Mouse (Mus musculus): Measurements from ENCODE around the gene Pxn. TPM values are rescaled to one million over a fixed set of nuclear protein-coding genes. Genes with fewer than 3 reads are reported as not detected.
A peak's percentile ranks its signal among the peaks of the same experiment; 100 is the strongest.

Pxn gene
- polyA plus RNA-seq, 1 experiment from 2014 or later = 45.3 TPM

DNA sequence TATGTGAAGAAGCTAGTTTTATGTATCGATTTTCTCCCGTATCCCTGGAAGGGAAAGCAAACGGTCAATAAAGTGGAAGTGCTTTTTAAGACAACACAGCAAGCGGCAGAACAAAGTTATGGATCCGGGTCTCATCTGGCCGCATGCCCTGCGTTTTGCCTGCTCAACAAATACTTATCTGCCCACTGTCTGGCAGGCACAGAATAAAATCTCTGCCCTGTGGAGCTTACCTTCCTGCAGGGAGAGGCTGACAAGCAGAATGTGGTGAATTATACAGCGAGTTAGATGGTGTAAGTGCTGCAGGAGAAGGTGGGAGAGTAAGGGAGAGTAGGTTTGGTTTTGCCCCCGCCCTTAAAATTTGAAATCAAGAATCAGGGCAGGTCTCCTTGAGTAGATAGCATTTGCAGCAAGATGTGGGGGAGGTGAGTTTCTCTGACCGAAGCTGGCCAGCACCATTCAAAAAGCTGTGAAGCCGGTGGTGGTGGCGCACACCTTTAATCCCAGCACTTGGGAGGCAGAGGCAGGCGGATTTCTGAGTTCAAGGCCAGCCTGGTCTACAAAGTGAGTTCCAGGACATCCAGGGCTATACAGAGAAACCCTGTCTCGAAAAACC lies 51.8 kb downstream of the Pxn start:
- Histone ChIP-seq H3K4me1 (peaks cover 26% of the 10 kb centered on the region), H3K4me3 (no peak overlapping the region), H3K9me3 (replicated peaks) (no peaks in the 10 kb centered on the region), H3K27ac (no peak overlapping the region), H3K36me3 (peaks cover 50% of the 10 kb centered on the region), H3K27me3 (ENCODE audit: low read depth, poor library complexity, severe bottlenecking) (no peaks in the 10 kb centered on the region)
- no peak for DNase-seq (ENCODE audit: low spot score)
- 91% methylated on average over 14 of the region's 14 CpGs for WGBS

DNA sequence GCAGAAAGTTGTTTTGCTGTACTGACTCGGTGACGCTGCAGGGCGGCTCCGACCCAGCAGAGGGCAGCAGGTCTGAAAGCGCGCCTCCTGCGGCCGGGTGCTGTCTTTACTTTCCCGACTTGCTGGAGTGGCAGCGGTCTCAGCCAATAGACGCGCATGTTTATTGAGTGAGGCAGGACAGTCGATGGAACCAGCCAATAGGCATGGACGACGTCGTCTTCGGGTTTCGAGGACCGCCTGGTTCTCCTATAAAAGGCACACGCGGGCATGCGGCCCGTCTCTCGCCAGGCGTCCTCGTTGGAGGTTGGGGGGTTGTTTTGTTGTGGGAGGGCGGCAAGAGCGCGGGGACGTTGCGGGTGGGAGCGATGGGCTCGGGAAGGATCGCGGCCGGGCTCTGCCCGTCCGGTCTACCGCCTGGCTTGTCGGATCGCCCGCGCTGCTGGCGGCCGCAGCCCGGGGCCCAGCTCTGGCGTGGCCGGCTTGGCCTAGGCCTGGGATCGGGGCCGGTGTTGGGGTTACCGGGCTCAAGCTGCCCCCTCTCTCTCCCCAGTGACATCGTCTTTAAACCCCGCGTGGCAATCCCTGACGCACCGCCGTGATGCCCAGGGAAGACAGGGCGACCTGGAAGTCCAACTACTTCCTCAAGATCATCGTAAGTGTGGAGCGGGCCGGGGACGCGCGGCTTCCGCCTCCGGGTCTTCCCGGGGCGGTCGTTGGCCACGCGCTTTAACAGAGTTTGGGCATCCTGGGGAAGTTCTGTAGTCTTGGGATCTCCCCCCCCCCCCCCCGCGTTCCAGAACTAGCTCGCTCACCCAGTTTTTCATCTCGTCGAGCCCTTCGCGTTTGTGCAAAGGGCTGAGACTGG lies 53.0 kb downstream of the Pxn start, which contains the start of gene Rplp0:
Gene Rplp0 (plus strand): TSS at position 231 of the 865 bp plus-strand sequence.
- Histone ChIP-seq H3K4me3 (peak within 1 kb of the TSS; percentile 89), H3K36me3 (peaks cover 47% of the 10 kb centered on the region), H3K27me3 (ENCODE audit: low read depth, poor library complexity, severe bottlenecking) (no peaks in the 10 kb centered on the region), H3K9me3 (replicated peaks) (no peaks in the 10 kb centered on the region), H3K4me1 (peaks cover 30% of the 10 kb centered on the region), H3K27ac (peak within 1 kb of the TSS; percentile 97)
- WGBS = under 1% methylated on average over 78 of the region's 78 CpGs
- peak; percentile 99 for DNase-seq (ENCODE audit: low spot score)

DNA sequence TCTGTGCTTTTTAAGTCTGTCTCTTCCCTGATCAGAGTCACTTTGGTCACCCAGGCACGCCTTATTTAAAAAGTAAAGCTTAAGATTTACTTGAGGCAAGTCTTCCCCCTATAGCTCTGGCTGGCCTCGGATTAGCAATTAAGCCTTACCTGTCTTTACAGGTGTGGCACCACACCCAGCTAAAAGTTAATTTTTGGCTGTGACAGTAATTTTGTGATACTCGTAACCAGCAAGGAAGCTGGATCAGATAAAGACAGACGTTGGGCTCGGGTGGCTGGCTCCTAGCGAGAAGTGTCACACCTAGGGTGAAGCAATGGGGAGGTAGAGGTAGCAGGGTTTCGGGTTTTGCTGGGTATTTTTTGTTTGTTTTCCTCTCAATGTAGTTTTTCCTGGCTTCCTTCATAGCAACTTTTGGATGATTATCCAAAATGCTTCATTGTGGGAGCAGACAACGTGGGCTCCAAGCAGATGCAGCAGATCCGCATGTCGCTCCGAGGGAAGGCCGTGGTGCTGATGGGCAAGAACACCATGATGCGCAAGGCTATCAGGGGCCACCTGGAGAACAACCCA lies 53.9 kb downstream of the Pxn start:
- 35% methylated on average over 13 of the region's 13 CpGs for WGBS

GRCm38 (mm10) chr5:115563771-115564585 lies 57.5 kb downstream of the Pxn start:
- no peak overlapping the region for H3K27ac ChIP-seq
- DNase-seq (ENCODE audit: low spot score) = no peak
- 46% methylated on average over 5 of the region's 5 CpGs for WGBS
- peak overlapping the region; percentile 99; the same call in 1 of the 2 replicates for H3K4me3 ChIP-seq
- peaks cover 57% of the 10 kb centered on the region for H3K36me3 ChIP-seq
- H3K9me3 ChIP-seq (replicated peaks) = no peaks in the 10 kb centered on the region
- no peaks in the 10 kb centered on the region for H3K27me3 ChIP-seq (ENCODE audit: low read depth, poor library complexity, severe bottlenecking)
- H3K4me1 ChIP-seq = peaks cover 52% of the 10 kb centered on the region

More for the DNA sequence above, 53.9 kb downstream of the Pxn start:
- Histone ChIP-seq H3K9me3 (replicated peaks) (no peaks in the 10 kb centered on the region), H3K4me1 (peaks cover 38% of the 10 kb centered on the region), H3K4me3 (peak overlapping the region; percentile 89), H3K27me3 (ENCODE audit: low read depth, poor library complexity, severe bottlenecking) (no peaks in the 10 kb centered on the region), H3K27ac (peak overlapping the region; percentile 97), H3K36me3 (peaks cover 38% of the 10 kb centered on the region)
- DNase-seq (ENCODE audit: low spot score) = no peak

DNA sequence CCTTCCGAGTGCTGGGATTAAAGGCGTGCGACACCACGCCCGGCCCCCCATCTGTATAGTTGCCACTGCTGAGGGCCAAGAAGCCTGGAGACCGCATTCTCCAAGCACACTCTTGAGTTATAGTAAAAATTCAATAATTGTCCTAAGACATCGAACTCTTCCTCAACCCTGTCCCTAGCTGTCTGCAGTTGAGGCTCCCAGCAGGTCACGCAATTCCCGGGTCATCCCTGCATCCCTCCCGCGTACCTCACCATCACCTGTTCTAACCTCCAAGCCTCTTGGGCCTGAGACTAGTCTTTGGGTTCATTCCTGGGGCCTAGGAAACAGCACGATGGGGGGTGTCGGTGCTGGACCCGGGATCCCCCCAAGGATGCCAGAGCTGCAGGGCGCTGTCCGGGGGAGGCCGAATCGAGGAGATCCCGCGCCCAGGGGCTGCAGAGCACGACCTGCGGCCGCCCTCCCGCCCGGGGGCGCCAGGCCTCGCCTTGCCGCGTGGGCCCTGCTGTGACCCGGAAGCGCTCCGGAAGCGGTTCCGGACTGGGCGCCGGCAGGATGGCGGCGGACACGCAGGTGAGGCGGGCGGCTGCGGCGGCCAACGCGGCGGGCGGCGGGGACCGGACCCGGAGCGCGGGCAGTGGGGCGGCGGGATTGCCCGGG lies 58.4 kb downstream of the Pxn start, which contains the start of gene Gcn1l1:
Gene Gcn1l1 (plus strand): TSS at position 518 of the 657 bp plus-strand sequence.
- no peaks in the 10 kb centered on the region for H3K27me3 ChIP-seq (ENCODE audit: low read depth, poor library complexity, severe bottlenecking)
- no peaks in the 10 kb centered on the region for H3K9me3 ChIP-seq (replicated peaks)
- DNase-seq (ENCODE audit: low spot score) = peak; percentile 88
- peak within 1 kb of the TSS; percentile 99 for H3K4me3 ChIP-seq
- peaks cover 57% of the 10 kb centered on the region for H3K36me3 ChIP-seq
- peaks cover 56% of the 10 kb centered on the region for H3K4me1 ChIP-seq
- H3K27ac ChIP-seq = peak within 1 kb of the TSS; percentile 92
- WGBS = 2% methylated on average over 55 of the region's 55 CpGs

- Histone ChIP-seq H3K27ac (peak overlapping the region; percentile 92), H3K27me3 (ENCODE audit: low read depth, poor library complexity, severe bottlenecking) (no peaks in the 10 kb centered on the region), H3K36me3 (peaks cover 57% of the 10 kb centered on the region), H3K4me1 (peaks cover 53% of the 10 kb centered on the region), H3K4me3 (peak overlapping the region; percentile 99), H3K9me3 (replicated peaks) (no peaks in the 10 kb centered on the region)
- no peak for DNase-seq (ENCODE audit: low spot score)
- WGBS = under 1% methylated on average over 44 of the region's 46 CpGs
These were observed 58.9 kb downstream of the Pxn start for GRCm38 (mm10) chr5:115565403-115565802.

GRCm38 (mm10) chr5:115568681-115569080 lies 62.2 kb downstream of the Pxn start:
- peaks cover 56% of the 10 kb centered on the region for H3K36me3 ChIP-seq
- peaks cover 37% of the 10 kb centered on the region for H3K4me1 ChIP-seq
- H3K27me3 ChIP-seq (ENCODE audit: low read depth, poor library complexity, severe bottlenecking) = no peaks in the 10 kb centered on the region
- no peaks in the 10 kb centered on the region for H3K9me3 ChIP-seq (replicated peaks)
- peak overlapping the region; percentile 32; the same call in 1 of the 2 replicates for H3K27ac ChIP-seq
- no peak overlapping the region for H3K4me3 ChIP-seq
- DNase-seq (ENCODE audit: low spot score) = no peak
- 80% methylated on average over 10 of the region's 10 CpGs for WGBS

GRCm38 (mm10) chr5:115569308-115569707 lies 62.8 kb downstream of the Pxn start:
- Histone ChIP-seq H3K9me3 (replicated peaks) (no peaks in the 10 kb centered on the region), H3K4me3 (no peak overlapping the region), H3K4me1 (peaks cover 35% of the 10 kb centered on the region), H3K27ac (0 out of 2 replicates have a peak overlapping the region, but pooled peaks have one; percentile 32), H3K36me3 (peaks cover 59% of the 10 kb centered on the region), H3K27me3 (ENCODE audit: low read depth, poor library complexity, severe bottlenecking) (no peaks in the 10 kb centered on the region)
- 83% methylated on average over 11 of the region's 11 CpGs for WGBS
- DNase-seq (ENCODE audit: low spot score) = no peak

DNA sequence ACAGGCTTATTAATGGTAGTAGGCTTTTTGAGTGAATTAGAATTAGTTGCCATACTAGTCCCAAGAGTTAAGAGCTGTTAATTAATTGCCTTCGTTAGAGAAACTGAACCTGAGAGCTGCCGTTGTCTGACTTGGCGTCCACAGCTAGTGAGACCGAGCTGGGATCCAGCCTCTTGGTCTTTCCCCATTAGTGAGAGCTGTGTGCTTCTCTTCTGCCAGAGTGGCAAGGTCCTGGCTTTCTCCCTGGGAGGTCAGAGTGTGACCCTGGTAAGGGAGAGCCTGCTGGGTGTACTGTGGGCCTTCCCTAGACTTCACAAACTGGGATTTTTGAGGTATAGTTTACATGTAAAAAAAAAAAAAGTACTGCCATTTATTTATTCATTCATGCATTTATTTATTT lies 63.2 kb downstream of the Pxn start:
- H3K9me3 ChIP-seq (replicated peaks) = no peaks in the 10 kb centered on the region
- H3K36me3 ChIP-seq = peaks cover 63% of the 10 kb centered on the region
- H3K4me1 ChIP-seq = peaks cover 31% of the 10 kb centered on the region
- no peaks in the 10 kb centered on the region for H3K27me3 ChIP-seq (ENCODE audit: low read depth, poor library complexity, severe bottlenecking)
- WGBS = 86% methylated on average over 4 of the region's 4 CpGs
- H3K4me3 ChIP-seq = no peak overlapping the region
- DNase-seq (ENCODE audit: low spot score) = no peak
- no peak overlapping the region for H3K27ac ChIP-seq

DNA sequence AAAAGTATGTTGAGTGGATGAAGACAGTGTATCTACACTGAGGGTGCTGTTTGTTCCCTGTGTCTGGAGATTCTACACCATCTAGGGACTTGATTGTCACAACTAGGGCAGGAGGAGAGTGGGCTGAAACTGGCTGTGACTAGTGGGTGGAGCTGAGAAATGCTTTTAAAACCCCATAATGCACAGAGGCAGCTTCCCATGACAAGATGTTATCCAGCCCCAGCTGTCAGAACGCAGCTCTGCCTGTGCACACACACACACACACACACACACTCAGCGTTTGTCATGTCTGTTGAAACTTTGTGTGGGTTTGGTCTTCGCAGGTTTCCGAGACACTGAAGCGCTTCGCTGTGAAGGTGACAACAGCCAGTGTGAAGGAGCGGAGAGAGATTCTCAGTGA lies 64.6 kb downstream of the Pxn start:
- no peak overlapping the region for H3K27ac ChIP-seq

GRCm38 (mm10) chr5:115572679-115573535 lies 66.4 kb downstream of the Pxn start:
- no peak overlapping the region for H3K27ac ChIP-seq
- H3K4me1 ChIP-seq = peaks cover 10% of the 10 kb centered on the region; the same call in 1 of the 2 replicates
- no peak for DNase-seq (ENCODE audit: low spot score)
- no peak overlapping the region for H3K4me3 ChIP-seq
- H3K9me3 ChIP-seq (replicated peaks) = no peaks in the 10 kb centered on the region
- H3K36me3 ChIP-seq = peaks cover 84% of the 10 kb centered on the region
- 67% methylated on average over 17 of the region's 17 CpGs for WGBS
- H3K27me3 ChIP-seq (ENCODE audit: low read depth, poor library complexity, severe bottlenecking) = no peaks in the 10 kb centered on the region

More for the DNA sequence above, 64.6 kb downstream of the Pxn start:
- Histone ChIP-seq H3K9me3 (replicated peaks) (no peaks in the 10 kb centered on the region), H3K4me1 (peaks cover 20% of the 10 kb centered on the region), H3K36me3 (peaks cover 76% of the 10 kb centered on the region), H3K27me3 (ENCODE audit: low read depth, poor library complexity, severe bottlenecking) (no peaks in the 10 kb centered on the region), H3K4me3 (no peak overlapping the region)
- 99% methylated on average over 7 of the region's 7 CpGs for WGBS
- DNase-seq (ENCODE audit: low spot score) = no peak
